Mouse (Mus musculus) regulatory T cell (primary cell): ENCODE measurements around the gene Ifi208.
"Not testable (repeated sequence)": the region's sequence is repeated elsewhere in the genome, so short reads cannot be mapped to it uniquely, and the experiment has no call there.

Source experiments
- in situ Hi-C: fragments of 300-600 bp; cut with MboI, MseI; formaldehyde crosslinking; loops from one replicate; pipeline ENCODE4 v1.15.1; 2025; ENCODE audit warnings: high pct_unique_total_duplicates

Ifi208 gene

DNA sequence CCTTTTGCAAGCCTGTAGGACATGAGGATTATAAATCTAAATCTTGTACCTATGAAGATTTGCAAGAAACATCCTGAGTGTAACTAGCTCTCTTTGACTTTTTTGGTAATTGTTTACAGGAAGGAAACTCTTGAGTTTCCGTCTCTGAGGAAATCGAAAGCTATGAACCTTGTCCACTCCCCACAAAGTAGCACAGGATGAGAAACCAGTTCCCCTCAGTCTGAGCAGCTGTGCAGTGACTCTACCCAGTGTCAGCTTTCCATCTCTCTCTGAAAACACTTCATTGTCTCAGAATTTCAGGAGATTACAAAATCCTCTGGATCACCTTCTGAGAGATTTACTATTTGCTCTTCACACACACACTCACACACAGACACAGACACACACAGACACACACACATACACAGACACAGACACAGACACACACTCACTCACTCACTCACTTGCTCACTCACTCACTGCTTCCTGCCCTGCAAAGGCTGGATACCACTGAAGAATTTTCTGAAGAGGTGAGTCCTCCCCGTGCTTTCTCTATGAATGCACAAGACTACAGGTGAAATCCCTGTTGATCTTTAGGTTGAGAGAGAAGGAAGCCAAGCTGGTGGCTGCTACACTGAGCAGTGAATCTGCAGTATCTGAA is at the start of gene Ifi208:
Gene Ifi208, plus strand, starts transcription at position 218 of the 640 bp plus-strand sequence.
- in situ Hi-C loops = loop anchor here (5.0 kb wide), 1 partner anchor 59 kb away; no protein-coding TSS in a partner anchor

GRCm38 (mm10) chr1:173624052-173624451 is 49.4 kb upstream of the Ifi208 start:
- in situ Hi-C loops = loop anchor here (10.0 kb wide), 1 partner anchor 109 kb away; no protein-coding TSS in a partner anchor

- in situ Hi-C loops = loop anchor here (10.0 kb wide), 1 partner anchor 112 kb away; no protein-coding TSS in a partner anchor
These were observed 46.8 kb upstream of the Ifi208 start for GRCm38 (mm10) chr1:173626686-173627085.

DNA sequence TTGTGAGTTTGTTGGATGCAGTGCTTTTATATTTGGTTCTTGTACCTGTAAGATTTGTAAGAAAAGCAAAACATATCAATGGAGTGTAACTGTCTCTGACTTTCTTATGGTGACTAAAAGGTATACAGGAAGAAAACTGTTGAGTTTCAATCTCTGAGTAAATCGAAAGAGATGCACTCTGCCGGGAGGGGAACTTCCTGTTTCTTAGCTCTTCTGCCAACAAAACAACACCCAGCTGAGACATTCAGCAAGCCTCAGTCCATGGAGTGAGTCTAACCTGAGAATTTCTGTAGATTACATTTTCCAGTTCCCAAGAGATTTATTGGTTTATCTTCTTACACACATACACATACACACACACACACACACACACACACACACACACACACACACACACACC is 42.9 kb upstream of the Ifi208 start, which contains the start of gene Ifi209:
Gene Ifi209, plus strand, starts transcription at position 296 of the 400 bp plus-strand sequence.
- in situ Hi-C loops = not testable (repeated sequence)

GRCm38 (mm10) chr1:173633969-173634645 is 39.4 kb upstream of the Ifi208 start:
- in situ Hi-C loops = no loop called here

DNA sequence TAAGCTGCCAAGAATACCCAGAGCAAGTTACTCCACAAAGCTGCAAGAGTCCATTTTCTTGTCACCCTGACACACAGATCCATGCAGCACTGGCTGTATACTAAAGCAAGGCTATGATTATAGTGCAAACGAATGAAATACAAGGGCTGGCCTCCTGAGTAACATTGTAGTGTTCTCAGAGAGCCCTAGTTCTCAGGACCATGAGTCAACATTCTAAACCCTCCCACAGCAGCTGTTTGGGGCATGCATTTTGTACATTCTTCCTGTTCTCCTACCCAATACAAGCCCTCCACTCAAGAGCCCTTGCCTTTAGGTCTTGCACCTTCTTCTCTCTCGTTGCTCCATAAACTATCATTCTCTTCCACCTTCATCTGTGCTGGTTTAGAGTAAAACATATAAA is 28.1 kb upstream of the Ifi208 start:
- in situ Hi-C loops = no loop called here

DNA sequence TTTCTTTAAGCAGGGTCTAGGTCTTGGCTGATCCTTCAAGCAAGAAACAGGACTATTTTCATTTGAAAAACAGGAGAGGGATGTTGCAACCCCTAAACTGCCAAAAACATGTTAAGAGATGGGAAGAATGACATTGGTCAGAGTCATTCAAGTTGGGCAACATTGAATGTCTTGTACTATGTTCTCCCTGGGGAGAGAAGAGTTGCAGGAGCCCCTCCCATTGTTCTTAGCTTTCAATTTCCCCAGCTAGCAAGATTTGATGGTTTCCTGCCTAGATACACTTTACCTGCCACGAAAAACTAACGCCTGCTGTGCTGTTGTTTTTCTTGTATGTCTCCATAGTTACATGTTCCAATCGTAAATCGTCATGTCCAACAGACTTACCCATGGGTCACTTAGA is 15.5 kb upstream of the Ifi208 start:
- in situ Hi-C loops = no loop called here

GRCm38 (mm10) chr1:173678605-173679004 is 5.1 kb downstream of the Ifi208 start:
- in situ Hi-C loops = not testable (repeated sequence)

DNA sequence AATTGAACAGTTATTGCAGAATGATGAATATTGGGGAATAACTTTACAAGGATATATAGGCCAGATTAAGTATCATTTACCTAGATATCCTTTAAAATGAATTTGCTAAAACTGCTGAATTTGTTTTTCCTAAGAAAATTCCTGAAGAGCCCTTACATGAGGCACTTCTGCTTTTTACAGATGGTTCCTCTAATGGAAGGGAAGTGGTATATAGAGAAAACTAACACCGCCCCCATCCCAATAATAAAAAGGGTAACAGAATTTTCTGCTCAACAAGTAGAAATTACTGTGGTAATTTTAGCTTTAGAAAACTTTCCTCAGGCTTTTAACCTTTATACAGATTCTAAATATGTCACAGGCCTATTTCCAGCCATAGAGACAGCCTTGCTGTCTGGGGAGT is 20.8 kb downstream of the Ifi208 start:
- in situ Hi-C loops = no loop called here

GRCm38 (mm10) chr1:173733219-173733618 is 59.7 kb downstream of the Ifi208 start:
- in situ Hi-C loops = loop anchor here (5.0 kb wide), 1 partner anchor 61 kb away; the partner anchor contains the start of gene Ifi208

- in situ Hi-C loops = not testable (repeated sequence)
These were observed 61.5 kb downstream of the Ifi208 start for GRCm38 (mm10) chr1:173735015-173735414.

DNA sequence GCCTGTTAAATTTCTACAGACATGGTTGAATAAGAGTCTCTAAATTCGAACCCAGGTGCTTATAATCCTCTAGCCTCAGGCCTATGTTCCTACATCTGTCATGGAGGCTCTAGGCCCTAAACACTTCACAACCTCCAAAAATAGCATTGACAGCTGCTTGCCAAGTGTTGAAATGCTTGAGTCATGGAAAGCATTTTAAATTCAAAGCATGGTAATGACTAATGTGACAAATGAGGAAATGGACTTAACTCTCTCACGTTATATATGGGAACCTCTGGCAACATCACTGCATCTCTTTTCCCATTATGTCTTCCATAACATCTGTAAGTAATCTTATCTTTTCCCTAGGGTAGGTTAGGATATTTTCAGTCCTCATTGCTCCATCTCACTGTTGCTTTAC is 63.5 kb downstream of the Ifi208 start:
- in situ Hi-C loops = no loop called here

GRCm38 (mm10) chr1:173740537-173740936 is 67.1 kb downstream of the Ifi208 start:
- in situ Hi-C loops = no loop called here

- in situ Hi-C loops = no loop called here
These were observed 68.2 kb downstream of the Ifi208 start, which contains the start of gene Ifi207 for GRCm38 (mm10) chr1:173741656-173742055. Ifi207 (minus strand) TSS chr1:173741747.

DNA sequence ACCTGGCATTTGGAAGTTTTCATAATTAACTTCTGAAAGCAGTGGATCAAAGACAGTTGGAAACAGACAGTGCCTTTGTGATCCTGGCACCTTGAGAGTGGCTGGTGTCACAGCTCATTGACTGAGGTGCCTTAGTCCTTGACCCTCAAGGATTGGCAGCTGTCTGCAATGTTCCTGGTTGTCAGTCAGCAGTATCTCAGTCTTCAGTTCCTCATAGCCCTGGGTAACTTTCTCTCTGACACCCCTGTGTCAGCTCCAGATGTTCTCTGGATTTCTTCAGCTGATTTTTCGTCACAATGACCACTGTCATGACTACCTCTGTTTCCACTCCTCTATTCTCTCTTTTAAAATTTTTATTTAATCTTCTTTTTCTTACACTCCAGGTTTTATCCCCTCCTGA is 68.8 kb downstream of the Ifi208 start:
- in situ Hi-C loops = no loop called here
